Mouse (Mus musculus): ENCODE measurements at regions not wholly inside any gene's neighbourhood (a gene's known extent, or its start where the extent isn't known, plus 50 kb on each side); places are given as distances from the start of the nearest gene placed in this dataset.

DNA sequence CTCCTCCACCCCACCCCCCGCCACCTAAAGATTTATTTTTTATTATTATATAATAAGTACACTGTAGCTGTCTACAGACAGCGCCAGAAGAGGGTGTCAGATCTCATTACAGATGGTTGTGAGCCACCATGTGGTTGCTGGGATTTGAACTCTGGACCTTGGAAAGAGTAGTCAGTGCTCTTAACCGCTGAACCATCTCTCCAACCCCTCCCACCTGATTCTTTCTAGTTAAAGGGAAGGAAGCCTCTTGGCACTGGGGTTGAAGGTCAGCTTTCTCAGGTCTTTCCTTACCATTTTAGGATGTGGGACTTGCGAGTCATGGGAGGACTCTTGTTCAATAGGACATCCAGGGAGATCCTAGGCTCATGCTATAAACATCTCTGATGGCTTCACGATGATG is 54.7 kb downstream of the Hes1 start:
- Histone ChIP-seq H3K9me3 (no peaks in the 10 kb centered on the region), H3K4me3 (replicated peaks) (no peak overlapping the region), H3K27me3 (replicated peaks) (peaks cover 3% of the 10 kb centered on the region), H3K36me3 (replicated peaks; ENCODE audit: low read length) (no peaks in the 10 kb centered on the region), H3K4me1 (peaks cover 42% of the 10 kb centered on the region)
- TF ChIP-seq GATA1 (IDR thresholded peaks at IDR 0.05; ENCODE audit: borderline replicate concordance, low read length) = no peak
- TF ChIP-seq FLI1 (IDR thresholded peaks at IDR 0.05; ENCODE audit: low read length) = no peak

DNA sequence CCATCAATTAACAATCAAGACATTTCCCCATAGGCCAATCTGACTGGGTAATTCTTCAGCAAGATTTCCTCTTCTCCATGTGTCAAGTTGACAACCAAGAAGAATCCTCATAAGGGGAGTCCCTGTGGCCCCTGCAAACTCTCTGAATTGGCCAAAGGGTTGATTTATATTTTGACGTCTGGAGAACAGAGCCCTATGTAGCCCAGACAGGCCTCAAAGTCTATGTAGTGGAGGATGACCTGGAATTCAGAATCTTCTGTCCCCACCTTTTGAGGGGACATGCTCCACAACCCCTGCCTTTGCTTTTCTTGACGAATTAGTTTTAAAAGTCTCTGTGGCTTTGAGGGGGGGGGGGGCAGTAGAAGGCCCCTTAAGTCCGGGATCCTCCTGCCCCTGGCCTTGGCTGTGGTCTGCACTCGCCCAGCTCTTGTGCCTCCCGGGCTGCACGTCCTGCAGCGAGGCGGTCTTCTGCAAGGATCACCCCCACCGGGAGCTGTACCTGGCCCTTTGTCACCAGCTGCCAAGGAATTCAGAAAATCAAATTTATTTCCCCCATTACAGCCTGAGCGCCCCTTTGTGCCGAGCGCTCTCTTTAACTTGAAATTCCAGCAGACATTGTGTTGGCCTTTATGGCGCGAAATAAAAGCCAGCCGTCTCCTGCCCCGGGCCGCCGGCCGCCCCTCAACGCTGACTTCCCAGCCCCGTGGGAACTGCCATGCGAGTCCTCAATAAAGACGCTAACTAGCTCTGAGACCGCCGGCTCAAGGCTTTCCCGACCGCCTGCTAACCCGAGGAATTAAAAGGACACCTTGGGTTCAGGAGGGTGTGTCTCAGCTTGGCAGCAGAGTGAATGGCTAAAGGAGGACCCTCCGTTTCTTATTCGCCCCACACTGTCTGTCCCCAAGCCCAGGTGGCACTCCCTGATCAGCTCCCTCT is 56.4 kb downstream of the Hes1 start:
- Histone ChIP-seq H3K36me3 (replicated peaks; ENCODE audit: low read length) (no peaks in the 10 kb centered on the region), H3K9me3 (no peaks in the 10 kb centered on the region), H3K27me3 (replicated peaks) (peaks cover 3% of the 10 kb centered on the region), H3K4me1 (peaks cover 29% of the 10 kb centered on the region), H3K4me3 (replicated peaks) (no peak overlapping the region)
- TF ChIP-seq GATA1 (IDR thresholded peaks at IDR 0.05; ENCODE audit: borderline replicate concordance, low read length) (no peak), FLI1 (IDR thresholded peaks at IDR 0.05; ENCODE audit: low read length) (no peak)

DNA sequence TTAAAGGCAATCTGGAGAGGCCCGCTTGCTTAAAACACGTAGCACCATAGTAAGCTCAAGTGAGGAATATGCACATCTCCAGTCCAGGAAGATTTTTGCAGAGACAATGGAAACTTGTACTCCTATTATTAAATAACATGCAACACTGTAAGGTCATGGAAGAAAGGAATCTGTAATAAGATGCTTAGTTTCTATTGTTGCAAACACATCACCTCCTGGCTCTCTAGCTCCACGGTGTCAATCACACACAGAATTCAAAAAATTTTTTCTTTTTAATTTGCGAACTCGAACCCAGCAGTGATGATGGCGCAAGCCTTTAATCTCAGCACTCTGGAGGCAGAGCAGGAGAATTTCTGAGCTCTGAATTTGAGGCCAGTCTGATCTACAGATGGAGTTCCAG is 57.4 kb downstream of the Hes1 start:
- no peaks in the 10 kb centered on the region for H3K9me3 ChIP-seq
- TF ChIP-seq FLI1 (IDR thresholded peaks at IDR 0.05; ENCODE audit: low read length) (no peak), GATA1 (IDR thresholded peaks at IDR 0.05; ENCODE audit: borderline replicate concordance, low read length) (no peak)
- no peaks in the 10 kb centered on the region for H3K36me3 ChIP-seq (replicated peaks; ENCODE audit: low read length)
- H3K27me3 ChIP-seq (replicated peaks) = peaks cover 3% of the 10 kb centered on the region
- H3K4me1 ChIP-seq = peaks cover 25% of the 10 kb centered on the region
- no peak overlapping the region for H3K4me3 ChIP-seq (replicated peaks)

DNA sequence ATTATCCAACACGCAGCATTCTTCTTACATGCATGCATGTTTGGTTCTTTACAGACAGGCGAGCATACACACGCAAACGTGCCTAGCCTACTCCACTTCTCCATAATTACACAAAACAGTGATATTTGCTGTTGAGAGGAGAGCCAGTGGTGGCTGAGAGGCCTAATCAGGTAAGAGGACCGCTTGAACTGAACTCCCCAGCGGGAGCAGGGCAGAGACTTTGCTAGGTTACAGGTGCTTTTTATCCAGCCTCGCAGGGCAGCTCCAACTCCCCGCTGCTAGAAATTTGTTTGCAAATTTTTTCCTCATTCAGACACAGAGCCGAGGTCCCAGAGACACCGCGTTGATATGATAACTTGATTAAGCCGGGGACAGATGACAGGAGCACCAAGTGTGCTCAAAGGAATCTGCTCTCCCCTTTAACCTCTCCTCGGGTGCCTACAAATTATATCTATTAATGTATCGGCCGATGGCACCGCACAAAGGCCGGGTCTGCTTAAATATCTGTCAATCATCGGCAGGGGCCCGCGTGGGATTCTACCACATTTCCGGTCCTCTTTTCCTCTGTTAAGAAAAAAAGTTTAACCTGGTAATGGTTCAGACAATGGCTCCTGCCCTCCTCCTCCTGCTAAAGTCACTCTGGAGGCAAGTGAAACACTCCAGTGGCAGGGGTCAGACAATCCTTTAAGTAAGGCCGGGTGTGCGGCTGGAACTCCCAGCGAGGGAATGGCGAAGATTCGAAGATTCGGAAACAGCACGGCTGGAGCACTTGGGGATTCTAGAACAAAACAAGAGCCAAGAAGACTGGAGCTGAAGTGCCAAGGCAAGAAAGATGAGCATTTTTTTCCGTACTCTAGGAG is 58.3 kb downstream of the Hes1 start:
- Histone ChIP-seq H3K27me3 (replicated peaks) (peaks cover 3% of the 10 kb centered on the region), H3K9me3 (peaks cover 1% of the 10 kb centered on the region; the same call in 1 of the 2 replicates), H3K36me3 (replicated peaks; ENCODE audit: low read length) (peaks cover under 1% of the 10 kb centered on the region), H3K4me1 (peaks cover 20% of the 10 kb centered on the region), H3K4me3 (replicated peaks) (no peak overlapping the region)
- TF ChIP-seq GATA1 (IDR thresholded peaks at IDR 0.05; ENCODE audit: borderline replicate concordance, low read length) = no peak
- no peak for TF ChIP-seq FLI1 (IDR thresholded peaks at IDR 0.05; ENCODE audit: low read length)

DNA sequence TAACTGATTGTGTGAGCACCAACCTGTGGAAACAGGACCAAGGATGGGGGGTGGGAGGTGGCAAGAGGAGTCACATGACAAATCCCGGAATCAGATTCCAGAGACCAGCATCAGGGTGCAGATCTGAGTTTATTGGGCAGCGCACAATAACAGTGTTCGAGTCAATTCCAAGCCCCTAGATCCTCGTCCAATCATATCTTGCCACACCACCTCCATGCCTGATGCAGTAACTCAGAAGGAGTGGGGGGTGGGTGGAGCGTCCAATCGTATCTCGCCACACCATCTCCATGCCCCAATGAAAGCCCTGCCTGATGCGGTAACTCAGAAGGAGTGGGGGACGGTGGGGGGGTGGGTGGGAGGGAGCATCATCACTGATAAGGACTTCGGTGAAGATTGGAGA is 62.8 kb downstream of the Hes1 start:
- H3K27me3 ChIP-seq (replicated peaks) = peaks cover 12% of the 10 kb centered on the region
- TF ChIP-seq GATA1 (IDR thresholded peaks at IDR 0.05; ENCODE audit: borderline replicate concordance, low read length) = no peak
- no peak for TF ChIP-seq FLI1 (IDR thresholded peaks at IDR 0.05; ENCODE audit: low read length)
- H3K4me3 ChIP-seq (replicated peaks) = no peak overlapping the region
- H3K9me3 ChIP-seq = peaks cover 3% of the 10 kb centered on the region; the same call in 1 of the 2 replicates
- peaks cover 2% of the 10 kb centered on the region for H3K36me3 ChIP-seq (replicated peaks; ENCODE audit: low read length)
- H3K4me1 ChIP-seq = peaks cover 46% of the 10 kb centered on the region

DNA sequence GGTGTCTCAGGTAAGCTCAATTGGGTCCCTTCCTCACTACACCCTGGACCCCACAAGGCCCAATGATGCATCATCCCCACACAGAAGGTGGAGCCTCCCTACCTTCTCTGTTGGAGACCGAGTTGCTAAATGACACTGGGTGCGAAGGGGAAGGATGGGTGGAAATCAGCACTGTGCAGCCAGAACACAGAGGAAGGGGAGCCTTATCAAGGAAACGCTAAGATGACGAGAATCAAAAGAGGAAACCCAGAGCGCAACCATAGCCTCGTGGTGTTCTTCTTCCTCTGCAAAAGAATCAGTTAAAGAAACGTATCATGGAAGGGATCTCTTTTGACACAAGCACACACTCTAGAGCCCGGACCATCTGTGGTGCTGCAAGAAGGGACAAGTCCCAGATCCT is 64.6 kb downstream of the Hes1 start:
- Histone ChIP-seq H3K9me3 (peaks cover 3% of the 10 kb centered on the region; the same call in 1 of the 2 replicates), H3K4me3 (replicated peaks) (peak overlapping the region; percentile 5), H3K27me3 (replicated peaks) (peaks cover 12% of the 10 kb centered on the region), H3K36me3 (replicated peaks; ENCODE audit: low read length) (peaks cover 2% of the 10 kb centered on the region), H3K4me1 (peaks cover 42% of the 10 kb centered on the region)
- no peak for TF ChIP-seq GATA1 (IDR thresholded peaks at IDR 0.05; ENCODE audit: borderline replicate concordance, low read length)

DNA sequence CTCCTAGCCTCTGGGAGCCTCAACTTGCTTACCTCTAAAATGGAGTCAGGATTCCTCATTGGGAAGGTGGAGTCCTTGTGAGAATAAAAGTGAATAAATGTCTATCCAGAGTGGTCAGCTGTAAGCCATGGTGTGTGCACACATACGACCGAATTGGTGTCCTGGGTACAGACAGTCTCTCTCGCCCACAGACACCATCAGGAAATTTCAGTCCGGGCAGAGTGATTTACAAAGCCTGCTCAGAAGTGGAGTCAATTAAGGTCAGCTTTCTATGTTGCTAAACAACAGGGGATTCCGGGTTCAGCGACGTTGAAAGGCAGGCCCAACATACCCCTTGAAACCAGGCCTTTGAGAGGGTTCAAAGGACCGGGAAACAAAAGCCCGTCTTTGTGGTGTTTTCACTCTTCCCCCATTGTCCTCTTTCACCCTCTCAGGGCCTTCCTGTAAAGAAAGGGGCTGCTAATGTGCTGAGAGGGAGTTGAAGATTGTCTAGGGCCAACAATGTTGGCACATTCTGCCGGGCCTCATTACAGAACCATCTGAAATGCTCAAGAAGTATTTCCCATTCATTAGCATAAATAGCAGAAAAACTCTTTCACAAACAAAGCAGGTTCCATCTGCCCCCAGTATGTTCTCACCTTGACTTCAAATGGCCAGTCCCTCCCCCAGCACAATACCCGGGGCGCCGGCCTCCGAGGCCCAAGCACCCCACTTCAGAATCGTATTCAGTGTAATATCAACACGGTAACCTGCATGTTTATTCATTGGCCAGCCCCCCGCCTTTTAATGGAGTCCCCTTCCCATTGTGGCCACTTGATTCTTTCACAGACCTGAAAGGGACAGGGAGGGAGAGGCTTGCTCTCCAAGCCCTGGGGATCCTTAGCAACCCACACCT is 65.3 kb downstream of the Hes1 start:
- TF ChIP-seq GATA1 (IDR thresholded peaks at IDR 0.05; ENCODE audit: borderline replicate concordance, low read length) = no peak
- no peak for TF ChIP-seq FLI1 (IDR thresholded peaks at IDR 0.05; ENCODE audit: low read length)
- Histone ChIP-seq H3K4me1 (peaks cover 45% of the 10 kb centered on the region), H3K27me3 (replicated peaks) (peaks cover 12% of the 10 kb centered on the region)

DNA sequence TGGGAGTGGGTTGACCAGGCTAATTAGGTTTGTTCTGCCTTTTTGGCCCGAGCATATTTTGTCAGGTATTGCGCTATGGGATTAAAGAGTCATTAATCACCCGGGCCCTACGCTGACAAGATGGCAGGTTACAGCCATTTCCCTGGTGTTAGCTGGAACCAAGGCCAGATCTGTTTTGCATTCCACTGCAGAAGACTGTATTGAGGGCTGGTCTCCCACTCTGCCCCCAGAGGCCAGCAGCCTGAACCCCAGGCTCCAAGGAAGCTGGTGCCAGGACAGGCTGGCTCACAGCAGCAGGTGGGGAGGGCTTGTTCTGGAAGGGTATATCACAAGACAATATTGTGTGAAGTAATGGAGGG is 65.9 kb downstream of the Hes1 start:
- peaks cover 12% of the 10 kb centered on the region for H3K27me3 ChIP-seq (replicated peaks)
- peaks cover 3% of the 10 kb centered on the region; the same call in 1 of the 2 replicates for H3K9me3 ChIP-seq
- no peak for TF ChIP-seq FLI1 (IDR thresholded peaks at IDR 0.05; ENCODE audit: low read length)
- TF ChIP-seq GATA1 (IDR thresholded peaks at IDR 0.05; ENCODE audit: borderline replicate concordance, low read length) = no peak
- H3K4me1 ChIP-seq = peaks cover 47% of the 10 kb centered on the region
- peaks cover 2% of the 10 kb centered on the region for H3K36me3 ChIP-seq (replicated peaks; ENCODE audit: low read length)
- H3K4me3 ChIP-seq (replicated peaks) = no peak overlapping the region

More for the DNA sequence above, 65.3 kb downstream of the Hes1 start:
- Histone ChIP-seq H3K36me3 (replicated peaks; ENCODE audit: low read length) (peaks cover 2% of the 10 kb centered on the region), H3K9me3 (peaks cover 3% of the 10 kb centered on the region; the same call in 1 of the 2 replicates), H3K4me3 (replicated peaks) (no peak overlapping the region)

DNA sequence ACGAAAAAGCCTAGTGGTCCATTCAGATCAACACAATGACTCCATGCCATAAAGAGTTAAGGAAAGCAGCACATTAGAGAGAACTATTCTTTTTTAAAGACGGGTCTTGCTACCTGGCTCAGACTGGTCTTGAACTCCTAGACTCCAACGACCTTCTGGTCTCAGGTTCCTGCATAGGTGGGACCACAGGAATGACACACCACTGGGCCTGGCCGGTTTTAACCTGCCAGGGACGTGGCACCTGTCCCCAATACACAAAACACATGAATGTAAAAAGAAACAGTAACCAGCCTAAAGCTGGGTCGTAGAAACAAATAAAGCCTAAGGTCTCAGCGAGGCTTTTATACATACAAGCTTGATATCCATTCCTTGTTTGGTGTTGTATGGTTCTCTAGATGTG is 67.9 kb downstream of the Hes1 start:
- H3K9me3 ChIP-seq = peaks cover 7% of the 10 kb centered on the region
- no peak for TF ChIP-seq GATA1 (IDR thresholded peaks at IDR 0.05; ENCODE audit: borderline replicate concordance, low read length)
- TF ChIP-seq FLI1 (IDR thresholded peaks at IDR 0.05; ENCODE audit: low read length) = no peak
- H3K27me3 ChIP-seq (replicated peaks) = peaks cover 12% of the 10 kb centered on the region
- H3K4me1 ChIP-seq = peaks cover 51% of the 10 kb centered on the region
- peaks cover 5% of the 10 kb centered on the region for H3K36me3 ChIP-seq (replicated peaks; ENCODE audit: low read length)
- no peak overlapping the region for H3K4me3 ChIP-seq (replicated peaks)

Measured in megakaryocyte, embryonic 14.5 days (primary cell).